Mouse (Mus musculus) forebrain, embryonic 16.5 days (tissue): Measurements from ENCODE around the gene Gpr108. TPM values are rescaled to one million over a fixed set of nuclear protein-coding genes. Genes with fewer than 3 reads are reported as not detected.

Experiments
- microRNA-seq: library from miRNA; unstranded; fragments of <30 nt; microRNA quantifications from one replicate; pipeline ENCODE4, GENCODE M21; 2017
- polyA plus RNA-seq: library from polyadenylated mRNA; unstranded; fragments of >200 nt; fragmentation: Nextera tagmentation; extraction: Ambion mirVana; gene quantifications from 2 replicates; pipeline ENCODE4 v1.2.1, GENCODE M21; 2015

Gpr108 gene
- polyA plus RNA-seq, 1 experiment from 2014 or later: 18.2 TPM

Small RNAs within 50 kb of the gene (microRNA-seq; reads per million reads assigned to microRNA genes)
- not detected for gene Mir6978

Other genes starting within 250 kb of the Gpr108 start
- gene Pspn, start 248.4 kb downstream of the Gpr108 start, polyA plus RNA-seq: 0.60 and 1.0 TPM in 2 replicates
- gene Gtf2f1, start 237.2 kb downstream of the Gpr108 start, polyA plus RNA-seq: 84.3 and 90.1 TPM in 2 replicates
- gene Gm17949, start 237.0 kb downstream of the Gpr108 start, polyA plus RNA-seq: 0.47 and 0.83 TPM in 2 replicates
- gene Khsrp, start 216.9 kb downstream of the Gpr108 start, polyA plus RNA-seq: 29.6 and 30.8 TPM in 2 replicates
- not detected in 2 replicates for gene Slc25a41, start 206.8 kb downstream of the Gpr108 start, polyA plus RNA-seq
- gene Crb3, start 189.3 kb downstream of the Gpr108 start, polyA plus RNA-seq: 1.5 and 2.1 TPM in 2 replicates
- gene Slc25a23, start 188.6 kb downstream of the Gpr108 start, polyA plus RNA-seq: 27.8 and 33.4 TPM in 2 replicates
- gene Dennd1c, start 169.9 kb downstream of the Gpr108 start, polyA plus RNA-seq: 2.4 and 4.2 TPM in 2 replicates
- 285 and 318 TPM in 2 replicates for gene Tubb4a, start 160.7 kb downstream of the Gpr108 start, polyA plus RNA-seq
- 9.8 and 10.1 TPM in 2 replicates for gene Tnfsf9, start 143.1 kb downstream of the Gpr108 start, polyA plus RNA-seq
- gene Cd70, start 98.7 kb downstream of the Gpr108 start, polyA plus RNA-seq: 0.30 TPM in 1 of 2 replicates, not detected in the other
- gene Tnfsf14, start 54.3 kb downstream of the Gpr108 start, polyA plus RNA-seq: not detected in 2 replicates
- gene C3, start 20.3 kb downstream of the Gpr108 start, polyA plus RNA-seq: 0.65 and 1.2 TPM in 2 replicates
- 12.0 and 14.2 TPM in 2 replicates for gene Trip10, start 1.0 kb upstream of the Gpr108 start, polyA plus RNA-seq
- gene Vav1, start 30.7 kb upstream of the Gpr108 start, polyA plus RNA-seq: 1.1 and 1.3 TPM in 2 replicates
- gene Adgre1, start 110.2 kb upstream of the Gpr108 start, polyA plus RNA-seq: 3.0 and 3.6 TPM in 2 replicates